Mouse (Mus musculus) spleen, adult 2 months (tissue): Measurements from ENCODE around the gene Coa6. TPM values are rescaled to one million over a fixed set of nuclear protein-coding genes. Genes with fewer than 3 reads are reported as not detected.

Source experiments
- DNase-seq, 2 experiments: peaks; one replicate each; pipeline versions ENCODE4 v3.0.0 to v3.0.0-alpha.2; 2012 to 2021; ENCODE audit warnings: low spot score in 2 of 2, low read depth in 1 of 2
- H3K27ac ChIP-seq: fragments of 200-500 bp; 2 replicates; pipeline ENCODE4 v1.5.1; 2012; ENCODE audit warnings: low read length, inconsistent platforms; ENCODE audit not compliant: insufficient read depth
- H3K27me3 ChIP-seq: fragments of 200-500 bp; 2 replicates; pipeline ENCODE4 v1.6.1; 2012; ENCODE audit warnings: mild to moderate bottlenecking, moderate library complexity, low read length, inconsistent platforms; ENCODE audit not compliant: control insufficient read depth, insufficient read depth
- H3K36me3 ChIP-seq: fragments of 200-500 bp; 2 replicates; pipeline ENCODE4 v1.6.1; 2012; ENCODE audit warnings: mild to moderate bottlenecking, low read length, inconsistent platforms; ENCODE audit not compliant: control insufficient read depth, insufficient read depth
- H3K4me1 ChIP-seq: fragments of 200-500 bp; 2 replicates; pipeline ENCODE4 v1.6.1; 2011; ENCODE audit warnings: inconsistent platforms; ENCODE audit not compliant: control insufficient read depth, insufficient read depth, insufficient read length
- H3K4me3 ChIP-seq: fragments of 200-500 bp; 2 replicates; pipeline ENCODE4 v1.5.1; 2011; ENCODE audit warnings: mild to moderate bottlenecking, inconsistent platforms; ENCODE audit not compliant: insufficient read depth, insufficient read length; ENCODE audit errors: extremely low read depth
- CTCF ChIP-seq: fragments of 200-500 bp; IDR thresholded peaks from 2 replicates; pipeline ENCODE4 v1.5.1; 2011; ENCODE audit warnings: mild to moderate bottlenecking, inconsistent platforms; ENCODE audit not compliant: insufficient read depth, insufficient read length, insufficient replicate concordance; ENCODE audit errors: extremely low read depth
- POLR2A ChIP-seq: fragments of 200-500 bp; IDR thresholded peaks from 2 replicates; pipeline ENCODE4 v1.6.1; 2011; ENCODE audit warnings: low read depth, low read length, inconsistent platforms
- WGBS: fragments of 180-500 bp; shearing (Covaris S2); methylation state at CpG from one replicate; pipeline ENCODE4 v1.1.7; 2018; 5-methylcytosine and 5-hydroxymethylcytosine counted together
- polyA plus RNA-seq: library from polyadenylated mRNA; depleted of rRNA; stranded (reverse); fragments of >200 nt; gene quantifications from 2 replicates; pipeline ENCODE4 v1.2.3, GENCODE M21; 2012; rRNA removed

Gene Coa6
- polyA plus RNA-seq = 25.6 and 43.0 TPM in 2 replicates

DNA sequence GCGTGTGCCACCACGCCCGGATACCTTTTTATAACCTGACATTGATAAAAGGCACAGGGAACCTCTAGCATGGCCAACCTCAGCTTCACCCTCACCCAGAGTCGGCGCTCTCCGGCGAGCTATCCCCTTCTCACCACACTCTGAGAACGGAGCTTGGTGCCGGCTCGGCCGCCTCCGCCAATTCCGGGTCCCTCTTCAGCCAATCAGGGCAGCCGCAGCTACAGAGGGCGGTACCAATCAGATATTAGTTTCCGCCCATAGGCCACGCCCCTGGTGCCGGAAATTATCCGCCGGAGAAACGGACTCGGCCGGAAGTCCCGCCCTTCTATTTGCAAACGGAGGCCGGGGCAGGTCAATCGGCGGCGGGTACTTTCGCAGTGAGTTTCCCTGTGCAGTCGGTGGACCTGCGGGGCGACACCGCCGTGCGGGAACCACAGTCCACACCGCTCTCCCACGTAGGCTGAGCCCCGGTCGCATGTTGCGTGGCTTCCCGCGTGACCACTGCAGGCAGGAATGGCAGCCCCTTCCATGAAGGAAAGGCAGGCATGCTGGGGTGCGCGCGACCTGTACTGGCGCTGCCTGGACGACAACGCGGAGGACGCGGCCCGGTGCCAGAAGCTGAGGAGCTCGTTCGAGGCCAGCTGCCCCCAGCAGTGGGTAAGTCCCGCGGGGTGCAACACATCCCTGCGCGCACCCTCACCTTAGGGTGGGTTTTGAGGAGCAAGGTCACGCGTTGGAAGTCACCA is at the start of gene Coa6:
TSS of gene Coa6 (plus strand) at position 342 of the 746 bp plus-strand sequence.
- peak; percentile 67 for TF ChIP-seq POLR2A
- TF ChIP-seq CTCF = no peak
- H3K4me3 ChIP-seq = peak within 1 kb of the TSS; percentile 96
- no peaks in the 10 kb centered on the region for H3K27me3 ChIP-seq
- H3K36me3 ChIP-seq = peaks cover 11% of the 10 kb centered on the region
- DNase-seq = peak; percentile 94 to 98
- WGBS = under 1% methylated on average over 61 of the region's 61 CpGs
- peak within 1 kb of the TSS; percentile 72 for H3K27ac ChIP-seq
- H3K4me1 ChIP-seq = peaks cover 5% of the 10 kb centered on the region

- no peak for TF ChIP-seq CTCF
- no peak for TF ChIP-seq POLR2A
- Histone ChIP-seq H3K36me3 (no peaks in the 10 kb centered on the region), H3K4me3 (no peak overlapping the region), H3K27ac (no peak overlapping the region), H3K4me1 (no peaks in the 10 kb centered on the region), H3K27me3 (no peaks in the 10 kb centered on the region)
- DNase-seq = no peak
- WGBS = 54% methylated on average over 6 of the region's 6 CpGs
Measured at GRCm38 (mm10) chr8:126379580-126379979, 42.7 kb upstream of the Coa6 start.

DNA sequence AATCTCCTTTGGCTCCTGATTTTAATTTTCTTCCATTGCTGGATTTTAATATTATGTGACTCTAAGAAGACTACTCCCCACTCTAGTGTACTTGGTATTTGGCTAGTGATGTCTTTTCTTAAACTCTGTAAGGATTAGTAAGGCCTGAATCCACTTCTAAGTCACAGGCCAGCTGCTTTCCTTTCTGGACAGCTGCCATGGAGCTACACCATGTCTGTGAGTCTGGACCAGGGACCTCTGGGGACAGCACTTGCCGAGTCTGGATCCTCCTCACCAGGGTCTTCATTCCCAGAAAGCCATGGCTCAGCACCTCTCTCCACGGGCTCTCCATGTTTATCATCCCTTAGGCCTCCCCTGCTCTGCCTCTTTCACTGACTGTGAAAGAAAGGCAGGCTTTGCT is 42.2 kb upstream of the Coa6 start:
- DNase-seq = no peak
- Histone ChIP-seq H3K36me3 (no peaks in the 10 kb centered on the region), H3K27me3 (no peaks in the 10 kb centered on the region), H3K4me1 (no peaks in the 10 kb centered on the region), H3K4me3 (no peak overlapping the region), H3K27ac (no peak overlapping the region)
- 65% methylated on average over 2 of the region's 2 CpGs for WGBS
- TF ChIP-seq CTCF (no peak), POLR2A (no peak)

DNA sequence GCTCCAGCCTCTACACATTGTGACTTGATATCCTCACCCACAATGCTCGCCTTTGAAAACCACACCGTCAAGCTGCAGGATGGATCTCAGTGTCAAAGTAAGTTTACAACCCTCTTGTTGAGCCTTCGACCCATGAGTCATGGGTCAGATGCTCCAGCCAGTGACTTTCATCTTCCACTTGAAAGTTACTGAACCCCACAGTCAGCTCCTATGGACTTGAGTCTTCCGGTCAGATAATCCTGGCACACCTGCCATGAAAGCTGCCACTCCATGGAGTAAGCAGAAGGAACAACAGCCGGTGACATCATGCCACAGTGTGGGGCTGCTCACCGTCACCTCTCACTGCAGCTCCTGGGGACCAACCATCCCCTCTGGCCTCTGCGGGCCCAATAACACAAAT is 41.0 kb upstream of the Coa6 start:
- H3K27me3 ChIP-seq = no peaks in the 10 kb centered on the region
- TF ChIP-seq CTCF = no peak
- no peak for TF ChIP-seq POLR2A
- H3K4me1 ChIP-seq = no peaks in the 10 kb centered on the region
- H3K27ac ChIP-seq = no peak overlapping the region
- no peak overlapping the region for H3K4me3 ChIP-seq
- H3K36me3 ChIP-seq = no peaks in the 10 kb centered on the region
- 85% methylated on average over 7 of the region's 7 CpGs for WGBS
- DNase-seq = no peak

DNA sequence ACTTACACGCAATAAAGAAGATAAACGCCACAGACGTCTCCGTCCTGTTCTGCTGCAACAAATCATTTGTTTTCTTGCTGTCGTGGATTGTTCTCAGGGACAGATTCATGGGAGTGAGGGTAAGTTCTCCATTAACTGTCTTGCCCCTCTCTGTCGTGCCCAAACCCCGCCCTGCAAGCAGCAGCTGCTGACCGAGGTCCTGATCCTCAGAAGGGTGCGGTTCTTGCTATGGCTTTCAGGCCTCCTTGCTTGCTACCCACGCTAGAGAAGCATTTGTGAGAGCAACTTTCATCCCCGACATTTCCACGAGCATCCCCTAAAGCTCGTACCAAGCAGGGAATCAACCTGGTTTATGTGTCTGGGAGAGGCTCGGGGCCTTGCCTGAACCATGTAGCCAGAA is 40.1 kb upstream of the Coa6 start:
- Histone ChIP-seq H3K4me3 (no peak overlapping the region), H3K4me1 (no peaks in the 10 kb centered on the region), H3K36me3 (no peaks in the 10 kb centered on the region), H3K27ac (no peak overlapping the region), H3K27me3 (no peaks in the 10 kb centered on the region)
- DNase-seq = no peak
- TF ChIP-seq CTCF = no peak
- TF ChIP-seq POLR2A = no peak
- 46% methylated on average over 14 of the region's 14 CpGs for WGBS

GRCm38 (mm10) chr8:126382749-126383148 is 39.6 kb upstream of the Coa6 start:
- Histone ChIP-seq H3K36me3 (no peaks in the 10 kb centered on the region), H3K27ac (no peak overlapping the region), H3K4me1 (no peaks in the 10 kb centered on the region), H3K27me3 (no peaks in the 10 kb centered on the region), H3K4me3 (no peak overlapping the region)
- no peak for TF ChIP-seq POLR2A
- TF ChIP-seq CTCF = no peak
- 66% methylated on average over 5 of the region's 5 CpGs for WGBS
- no peak for DNase-seq

- Histone ChIP-seq H3K4me3 (no peak overlapping the region), H3K27me3 (no peaks in the 10 kb centered on the region), H3K27ac (no peak overlapping the region), H3K4me1 (no peaks in the 10 kb centered on the region), H3K36me3 (no peaks in the 10 kb centered on the region)
- DNase-seq = no peak
- 86% methylated on average over 4 of the region's 4 CpGs for WGBS
- TF ChIP-seq CTCF (no peak), POLR2A (no peak)
Measured at GRCm38 (mm10) chr8:126387566-126387965, 34.7 kb upstream of the Coa6 start.
